Comparison of ENCODE assay signal across 12 mouse cellular contexts in the genomic region with DNA sequence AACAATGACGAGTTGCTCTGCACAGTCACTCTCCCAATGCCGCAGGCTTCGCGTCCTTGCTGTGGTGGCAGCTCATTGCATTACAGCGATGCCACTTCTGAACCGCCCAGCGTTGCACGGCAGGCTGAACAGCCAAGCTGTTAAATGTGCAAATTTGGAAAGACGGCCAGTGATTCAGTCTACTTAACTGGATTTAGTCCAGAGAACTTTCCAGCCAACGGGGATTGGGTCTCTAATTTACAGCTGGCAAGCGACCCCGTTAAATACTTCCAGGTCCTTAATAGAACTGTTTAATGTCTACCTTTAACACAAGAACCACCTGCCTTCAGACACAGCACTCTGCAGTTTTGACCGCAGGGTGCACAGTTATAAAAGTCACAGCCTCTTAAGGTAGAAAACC.
A peak's percentile ranks its signal among the peaks of the same experiment; 100 is the strongest.
DNase-seq lines count a peak whose midpoint lies in the region; ATAC-seq and TF ChIP-seq lines count a peak whose summit lies in the region.
"Had no signal": no experiment of that assay in that cellular context is flagged by ENCODE, and none has a peak within 500 bp of the region (broad histone marks: within the 10 kb centered on the region; RNA-seq: fewer than 3 reads in every experiment).

No protein-coding gene starts in this region.

- ATAC-seq in frontal cortex, adult (ENCODE audit: low TSS enrichment): no peak
- ATAC-seq in erythroblast, adult 5-6 weeks (replicated peaks; ENCODE audit: low FRiP score, poor library complexity, severe bottlenecking): no peak
- ATAC-seq in CD4-positive, CD25-positive, alpha-beta regulatory T cell, adult 4 months: no peak
- ATAC-seq: inflammation-experienced regulatory T-cells, adult 6 months; lung, postnatal 0 days had no signal

- TF ChIP-seq CTCF in C2C12 (IDR thresholded peaks at IDR 0.05; ENCODE audit: control insufficient read depth, insufficient read depth, insufficient read length): no peak

- no peaks in the 10 kb centered on the region for H3K36me3 ChIP-seq in C2C12 (ENCODE audit: control insufficient read depth, insufficient read depth)
- H3K36me3 ChIP-seq: embryonic facial prominence, embryonic 10.5 days; heart, embryonic 13.5 days had no signal

- no peaks in the 10 kb centered on the region for H3K79me2 ChIP-seq in C2C12 (ENCODE audit: control insufficient read depth, insufficient read depth)

- no peaks in the 10 kb centered on the region for H3K79me3 ChIP-seq in C2C12 (ENCODE audit: low read depth)

- no peaks in the 10 kb centered on the region for H3K27me3 ChIP-seq in C2C12 (ENCODE audit: control insufficient read depth, insufficient read depth, insufficient read length)
- H3K27me3 ChIP-seq: heart, embryonic 13.5 days had no signal

- no peak overlapping the region for H3ac ChIP-seq in C2C12 (ENCODE audit: control insufficient read depth, insufficient read length, low read depth)

- H3K4me3 ChIP-seq in C2C12 (ENCODE audit: insufficient read depth, poor library complexity, severe bottlenecking): no peak overlapping the region
- H3K4me3 ChIP-seq: embryonic facial prominence, embryonic 10.5 days; heart, embryonic 13.5 days had no signal

- DNase-seq in frontal cortex, postnatal 36 days (ENCODE audit: low spot score in 2 of 2): peak; percentile 6 to 16
- DNase-seq in adrenal gland, postnatal 25 days: peak; percentile 29
- peak; percentile 11 to 16 for DNase-seq in layer of hippocampus, postnatal 10 days (ENCODE audit: low spot score in 2 of 2)
- no peak for DNase-seq in heart, adult 18-20 months

TF ChIP-seq in C2C12, 6 proteins besides CTCF, POLR2A, EP300 and RAD21:
- TF ChIP-seq FOSL1 (IDR thresholded peaks at IDR 0.05; ENCODE audit: insufficient read depth, low read length, poor library complexity, severe bottlenecking): no peak
- TF ChIP-seq MYOD1 (IDR thresholded peaks at IDR 0.05; ENCODE audit: control insufficient read depth, insufficient read length, low read depth): peak; percentile 6

Comparison
In these comparisons a context has a peak if more than half of its experiments do, and no peak if none do; other contexts are left out.
1. DNase-seq: peak in frontal cortex, postnatal 36 days (2 of 2), adrenal gland, postnatal 25 days (single experiment) and layer of hippocampus, postnatal 10 days (2 of 2); none in heart, adult 18-20 months (0 of 2).